ENCODE assay signal across 8 mouse cellular contexts in the genomic region with DNA sequence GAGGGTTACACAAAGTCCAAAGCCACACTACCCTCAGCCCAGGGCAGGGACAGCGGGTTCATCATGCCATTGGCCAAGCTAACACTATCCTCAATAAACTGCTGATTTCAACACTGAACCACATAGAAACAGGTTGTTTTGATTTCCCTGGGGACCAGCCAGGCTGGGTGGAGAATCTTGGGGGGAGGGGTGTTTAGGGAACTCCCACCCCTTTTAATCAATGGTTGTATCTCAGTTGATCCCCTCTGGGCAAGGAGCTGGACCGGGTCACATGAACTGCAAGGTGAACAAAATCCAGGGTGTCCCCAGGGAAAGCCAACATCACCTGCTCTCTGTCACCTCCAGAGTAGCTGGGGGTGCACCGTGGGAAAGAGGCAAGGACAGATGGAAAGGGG. TPM values are rescaled to one million over a fixed set of nuclear protein-coding genes. Genes with fewer than 3 reads are reported as not detected.
DNase-seq lines count a peak whose midpoint lies in the region; ATAC-seq and TF ChIP-seq lines count a peak whose summit lies in the region.

No protein-coding gene starts in this region.

- no peak for TF ChIP-seq POLR2A in limb, embryonic 14.5 days (IDR thresholded peaks at IDR 0.05; ENCODE audit: borderline replicate concordance, extremely low read depth, insufficient read depth, insufficient read length)

- intact Hi-C loops in gastrocnemius, adult 2 months (cut with DNase I) = loop anchor here (5.0 kb wide), 1 partner anchor 46 kb away; no protein-coding TSS in a partner anchor
- intact Hi-C loops in gastrocnemius, postnatal 36 days (cut with DNase I) = no loop called here

- 12% methylated on average over 3 of the region's 3 CpGs for WGBS in limb, embryonic 14.5 days
- WGBS in stomach, postnatal 0 days = 35% methylated on average over 3 of the region's 3 CpGs

- H3K4me3 ChIP-seq in gastrocnemius, adult 2 months = peak overlapping the region; percentile 86
- peak overlapping the region; percentile 84 for H3K4me3 ChIP-seq in limb, embryonic 14.5 days (replicated peaks; ENCODE audit: low read length)
- peak overlapping the region; percentile 71 for H3K4me3 ChIP-seq in stomach, postnatal 0 days (ENCODE audit: low read depth, low read length)

- no peak for DNase-seq in gastrocnemius, adult 2 months
- no peak for DNase-seq in gastrocnemius, postnatal 36 days
- peak; percentile 35 to 54 for DNase-seq in urinary bladder, adult 18-20 months (ENCODE audit: low spot score in 2 of 2)
- no peak for DNase-seq in urinary bladder, postnatal 4 days (ENCODE audit: low spot score in 2 of 2)
- no peak for DNase-seq in limb, embryonic 14.5 days (ENCODE audit: low spot score)
- no peak for DNase-seq in stomach, postnatal 0 days (ENCODE audit: low spot score)
- no peak for DNase-seq in layer of hippocampus, postnatal 25 days (ENCODE audit: extremely low spot score in 1 of 2, low spot score in 1 of 2)
- no peak for DNase-seq in gastrocnemius, adult 8-10 months (ENCODE audit: low spot score in 2 of 2)

- no peaks in the 10 kb centered on the region for H3K36me3 ChIP-seq in limb, embryonic 14.5 days (ENCODE audit: control insufficient read depth, insufficient read depth, low read length)
- no peaks in the 10 kb centered on the region for H3K36me3 ChIP-seq in stomach, postnatal 0 days (ENCODE audit: control insufficient read depth, insufficient read depth, low read length)

- H3K27me3 ChIP-seq in limb, embryonic 14.5 days (ENCODE audit: control insufficient read depth, insufficient read depth, low read length) = no peaks in the 10 kb centered on the region
- no peaks in the 10 kb centered on the region for H3K27me3 ChIP-seq in stomach, postnatal 0 days (ENCODE audit: control insufficient read depth, insufficient read depth, low read length)

- peak overlapping the region; percentile 95 for H3K9ac ChIP-seq in limb, embryonic 14.5 days (ENCODE audit: low read depth, low read length, severe bottlenecking)
- H3K9ac ChIP-seq in stomach, postnatal 0 days (ENCODE audit: low read length) = peak overlapping the region; percentile 83; the same call in 1 of the 2 replicates

- TF ChIP-seq EP300 in stomach, postnatal 0 days (optimal IDR thresholded peaks at IDR 0.05) = no peak

- peak overlapping the region; percentile 87 for H3K4me2 ChIP-seq in limb, embryonic 14.5 days (replicated peaks; ENCODE audit: low read depth, low read length, severe bottlenecking)
- H3K4me2 ChIP-seq in stomach, postnatal 0 days (replicated peaks; ENCODE audit: low read depth) = peak overlapping the region; percentile 96

- TF ChIP-seq CTCF in gastrocnemius, adult 2 months (IDR thresholded peaks at IDR 0.05) = no peak
- TF ChIP-seq CTCF in stomach, postnatal 0 days (IDR thresholded peaks at IDR 0.05; ENCODE audit: low read depth) = no peak

- peak overlapping the region; percentile 83 for H3K27ac ChIP-seq in gastrocnemius, adult 2 months
- H3K27ac ChIP-seq in limb, embryonic 14.5 days (replicated peaks; ENCODE audit: low read depth, low read length) = peak overlapping the region; percentile 98
- peak overlapping the region; percentile 91 for H3K27ac ChIP-seq in stomach, postnatal 0 days (replicated peaks)

- H3K9me3 ChIP-seq in limb, embryonic 14.5 days (ENCODE audit: control insufficient read depth, low read length) = no peaks in the 10 kb centered on the region
- H3K9me3 ChIP-seq in stomach, postnatal 0 days (ENCODE audit: control insufficient read depth, low read length) = no peaks in the 10 kb centered on the region

- H3K4me1 ChIP-seq in limb, embryonic 14.5 days (ENCODE audit: control insufficient read depth, insufficient read depth, low read length) = peaks cover 80% of the 10 kb centered on the region
- H3K4me1 ChIP-seq in stomach, postnatal 0 days (replicated peaks; ENCODE audit: control insufficient read depth, insufficient read depth) = peaks cover 12% of the 10 kb centered on the region

- no peak for ATAC-seq in limb, embryonic 14.5 days (ENCODE audit: low FRiP score, low read depth)
- ATAC-seq in stomach, postnatal 0 days (ENCODE audit: low FRiP score, low TSS enrichment) = 0 out of 2 replicates have a peak, but pooled peaks have one; percentile 8

RNA-seq across cellular contexts. Expression of a gene that starts 2.1 kb away (rescaled TPM):
- total RNA-seq in gastrocnemius, adult 2 months (2021) = 10 to 100 TPM in 1 of 2 experiments, 1 to 10 TPM in 1; 5.9 to 12.2 TPM
- 10 to 100 TPM in 1 of 2 experiments, 1 to 10 TPM in 1; 7.9 to 10.5 TPM for total RNA-seq in gastrocnemius, postnatal 36 days (2021)
- polyA plus RNA-seq in limb, embryonic 14.5 days (2012; rRNA removed) = 294 and 361 TPM in 2 replicates
- polyA plus RNA-seq in limb, embryonic 14.5 days (2014; fragmentation: Nextera tagmentation; extraction: Ambion mirVana) = 200 and 235 TPM in 2 replicates
- polyA plus RNA-seq in stomach, postnatal 0 days (2015; fragmentation: Nextera tagmentation; extraction: Ambion mirVana) = 44.2 and 49.1 TPM in 2 replicates
- 100 to 1,000 TPM; 127 to 137 TPM for total RNA-seq in layer of hippocampus, postnatal 25 days (2021)
- 1 to 10 TPM; 6.0 to 9.9 (median 7.1) TPM for total RNA-seq in gastrocnemius, adult 8-10 months (2022)

Comparison
In these comparisons a context has a peak if more than half of its experiments do, and no peak if none do; other contexts are left out.
1. DNase-seq: peak in urinary bladder, adult 18-20 months (2 of 2); none in gastrocnemius, adult 2 months (single experiment), gastrocnemius, postnatal 36 days (0 of 2), urinary bladder, postnatal 4 days (0 of 2), limb, embryonic 14.5 days (single experiment), stomach, postnatal 0 days (single experiment), layer of hippocampus, postnatal 25 days (0 of 2) and gastrocnemius, adult 8-10 months (0 of 2).
2. RNA of a gene that starts 2.1 kb away (total RNA-seq): 127 to 137 TPM in layer of hippocampus, postnatal 25 days; 5.9 to 12.2 TPM in gastrocnemius, adult 2 months, 7.9 to 10.5 TPM in gastrocnemius, postnatal 36 days and 6.0 to 9.9 TPM in gastrocnemius, adult 8-10 months; every median in the first group is over 4 times any median in the second.
3. Peak in every context shown above with its lines, with median percentiles within 50 percentile points of each other: H3K27ac ChIP-seq and H3K4me3 ChIP-seq.